Mouse (Mus musculus): ENCODE data around the gene 2510039O18Rik. TPM values are rescaled to one million over a fixed set of nuclear protein-coding genes. Genes with fewer than 3 reads are reported as not detected.

2510039O18Rik gene
- polyA plus RNA-seq, 1 experiment from 2014 or later = 26.3 TPM

DNA sequence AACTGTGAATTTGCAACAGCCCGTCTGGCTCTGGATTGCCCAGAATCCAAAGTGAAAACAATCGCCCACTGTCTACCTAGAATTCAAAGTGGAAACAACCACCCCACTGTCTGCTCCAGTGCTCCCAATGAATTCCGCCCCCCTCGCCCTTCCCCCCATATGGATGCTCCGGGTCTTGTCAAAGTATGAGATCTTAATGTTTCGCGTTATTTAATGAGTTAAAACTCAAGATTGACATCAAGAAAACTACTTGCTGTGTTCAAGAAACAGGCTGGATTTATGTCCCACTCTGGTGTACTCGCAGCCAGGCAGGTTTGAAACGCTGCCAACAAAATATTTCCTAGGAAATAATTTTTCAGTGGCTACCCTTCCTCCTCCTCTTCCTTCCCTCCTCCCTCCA is 584 bp upstream of the 2510039O18Rik start:
- ATAC-seq = no peak
- no peak overlapping the region; the same call in 1 of the 2 replicates for H3K9ac ChIP-seq (ENCODE audit: low read depth, low read length)
- no peak overlapping the region for H3K4me3 ChIP-seq (ENCODE audit: low read depth, low read length)
- peak overlapping the region; percentile 91 for H3K4me2 ChIP-seq (replicated peaks; ENCODE audit: low read depth)
- no peaks in the 10 kb centered on the region for H3K27me3 ChIP-seq (replicated peaks; ENCODE audit: control insufficient read depth, insufficient read depth, low read length)
- TF ChIP-seq CTCF (IDR thresholded peaks at IDR 0.05; ENCODE audit: low read depth) = no peak
- peaks cover 11% of the 10 kb centered on the region for H3K4me1 ChIP-seq (replicated peaks; ENCODE audit: control insufficient read depth, insufficient read depth, low read length)
- H3K36me3 ChIP-seq (ENCODE audit: control insufficient read depth, insufficient read depth) = peaks cover 13% of the 10 kb centered on the region
- H3K27ac ChIP-seq (ENCODE audit: low read depth, low read length) = peak overlapping the region; percentile 15; the same call in 1 of the 2 replicates
- no peaks in the 10 kb centered on the region for H3K9me3 ChIP-seq (ENCODE audit: control insufficient read depth)
- 53% methylated on average over 9 of the region's 9 CpGs for WGBS

DNA sequence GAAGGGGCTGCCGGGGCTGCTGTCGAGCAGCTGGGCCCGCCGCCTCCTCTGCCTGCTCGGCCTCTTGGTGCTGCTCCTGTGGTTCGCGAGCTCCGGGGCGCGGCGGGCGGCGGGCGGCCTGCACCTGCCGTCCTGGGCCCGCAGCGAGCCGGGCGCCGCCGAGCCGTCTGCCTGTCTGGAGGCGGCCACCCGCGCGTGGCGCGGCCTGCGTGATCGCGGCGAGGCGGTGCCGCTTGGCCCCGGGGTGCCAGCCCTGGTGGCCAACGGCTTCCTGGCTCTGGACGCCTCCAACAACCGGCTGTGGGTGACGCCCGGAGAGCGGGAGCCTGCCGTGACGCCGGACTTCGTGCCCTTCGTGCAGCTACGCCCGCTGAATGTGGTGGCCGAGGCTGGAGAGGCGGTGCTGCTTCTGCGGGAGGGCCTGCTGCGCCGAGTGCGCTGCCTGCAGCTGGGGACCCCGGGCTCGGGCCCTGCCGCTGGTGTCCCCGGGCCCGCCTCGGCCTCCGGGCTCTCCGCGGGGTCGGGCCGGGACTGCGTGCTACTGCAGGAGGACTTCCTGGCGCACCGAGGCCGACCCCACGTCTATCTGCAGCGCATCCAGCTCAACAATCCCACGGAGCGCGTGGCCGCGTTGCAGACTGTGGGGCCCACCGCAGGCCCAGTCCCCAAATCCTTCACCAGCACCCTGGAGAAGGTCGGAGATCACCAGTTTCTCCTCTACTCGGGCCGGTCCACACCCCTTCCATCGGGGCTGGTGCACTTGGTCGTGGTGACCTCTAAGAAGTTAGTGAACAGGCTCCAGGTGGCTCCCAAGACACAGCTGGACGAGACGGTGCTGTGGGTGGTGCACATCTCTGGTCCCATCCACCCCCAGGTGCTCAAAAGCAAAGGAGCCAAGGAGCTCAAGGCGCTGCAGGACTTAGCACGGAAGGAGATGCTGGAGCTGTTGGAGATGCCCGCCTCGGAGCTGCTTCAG is 638 bp downstream of the 2510039O18Rik start:
- Histone ChIP-seq H3K27ac (ENCODE audit: low read depth, low read length) (peak overlapping the region; percentile 94), H3K9me3 (ENCODE audit: control insufficient read depth) (no peaks in the 10 kb centered on the region), H3K36me3 (ENCODE audit: control insufficient read depth, insufficient read depth) (peaks cover 24% of the 10 kb centered on the region), H3K4me3 (ENCODE audit: low read depth, low read length) (peak overlapping the region; percentile 93), H3K9ac (ENCODE audit: low read depth, low read length) (peak overlapping the region; percentile 86), H3K4me1 (replicated peaks; ENCODE audit: control insufficient read depth, insufficient read depth, low read length) (peaks cover 11% of the 10 kb centered on the region), H3K4me2 (replicated peaks; ENCODE audit: low read depth) (peak overlapping the region; percentile 91), H3K27me3 (replicated peaks; ENCODE audit: control insufficient read depth, insufficient read depth, low read length) (no peaks in the 10 kb centered on the region)
- peak; percentile 75 for ATAC-seq
- WGBS = 4% methylated on average over 81 of the region's 88 CpGs
- no peak for TF ChIP-seq CTCF (IDR thresholded peaks at IDR 0.05; ENCODE audit: low read depth)

DNA sequence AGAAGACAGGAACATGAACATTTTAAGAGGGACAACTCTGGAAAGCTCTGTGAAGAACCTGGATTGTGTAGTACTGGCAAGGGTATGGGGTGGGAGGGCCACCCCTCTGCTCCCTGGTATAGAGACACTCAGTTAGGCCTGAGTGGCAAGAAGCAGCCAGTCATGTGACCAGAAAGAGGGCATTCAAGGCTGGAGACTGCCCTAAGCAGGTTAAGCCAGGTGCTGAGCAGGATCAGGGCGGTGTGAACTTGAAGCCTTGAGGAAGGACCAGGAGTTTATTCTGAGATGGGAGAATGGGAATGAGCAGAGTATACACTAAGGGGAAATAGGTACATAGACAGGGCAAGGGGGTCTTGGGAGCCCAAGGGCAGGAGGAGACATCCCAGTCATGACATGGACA is 2.3 kb downstream of the 2510039O18Rik start:
- Histone ChIP-seq H3K27ac (ENCODE audit: low read depth, low read length) (no peak overlapping the region), H3K36me3 (ENCODE audit: control insufficient read depth, insufficient read depth) (peaks cover 40% of the 10 kb centered on the region), H3K9me3 (ENCODE audit: control insufficient read depth) (no peaks in the 10 kb centered on the region), H3K27me3 (replicated peaks; ENCODE audit: control insufficient read depth, insufficient read depth, low read length) (no peaks in the 10 kb centered on the region), H3K4me2 (replicated peaks; ENCODE audit: low read depth) (peak overlapping the region; percentile 91), H3K4me3 (ENCODE audit: low read depth, low read length) (no peak overlapping the region), H3K4me1 (replicated peaks; ENCODE audit: control insufficient read depth, insufficient read depth, low read length) (peaks cover 9% of the 10 kb centered on the region; the same call in 1 of the 2 replicates), H3K9ac (ENCODE audit: low read depth, low read length) (no peak overlapping the region)
- no peak for TF ChIP-seq CTCF (IDR thresholded peaks at IDR 0.05; ENCODE audit: low read depth)
- 70% methylated on average over 1 of the region's 1 CpGs for whole genome bisulfite sequencing
- peak; percentile 22; the same call in 1 of the 2 replicates for ATAC-seq

GRCm38 (mm10) chr4:147947511-147947910 is 6.8 kb downstream of the 2510039O18Rik start:
- Histone ChIP-seq H3K27ac (ENCODE audit: low read depth, low read length) (no peak overlapping the region), H3K36me3 (ENCODE audit: control insufficient read depth, insufficient read depth) (peaks cover 40% of the 10 kb centered on the region), H3K4me3 (ENCODE audit: low read depth, low read length) (no peak overlapping the region), H3K9ac (ENCODE audit: low read depth, low read length) (no peak overlapping the region), H3K27me3 (replicated peaks; ENCODE audit: control insufficient read depth, insufficient read depth, low read length) (no peaks in the 10 kb centered on the region), H3K4me2 (replicated peaks; ENCODE audit: low read depth) (no peak overlapping the region), H3K9me3 (ENCODE audit: control insufficient read depth) (no peaks in the 10 kb centered on the region), H3K4me1 (replicated peaks; ENCODE audit: control insufficient read depth, insufficient read depth, low read length) (no peaks in the 10 kb centered on the region; the same call in 1 of the 2 replicates)
- WGBS = 39% methylated on average over 2 of the region's 2 CpGs
- ATAC-seq = no peak
- no peak for TF ChIP-seq CTCF (IDR thresholded peaks at IDR 0.05; ENCODE audit: low read depth)

DNA sequence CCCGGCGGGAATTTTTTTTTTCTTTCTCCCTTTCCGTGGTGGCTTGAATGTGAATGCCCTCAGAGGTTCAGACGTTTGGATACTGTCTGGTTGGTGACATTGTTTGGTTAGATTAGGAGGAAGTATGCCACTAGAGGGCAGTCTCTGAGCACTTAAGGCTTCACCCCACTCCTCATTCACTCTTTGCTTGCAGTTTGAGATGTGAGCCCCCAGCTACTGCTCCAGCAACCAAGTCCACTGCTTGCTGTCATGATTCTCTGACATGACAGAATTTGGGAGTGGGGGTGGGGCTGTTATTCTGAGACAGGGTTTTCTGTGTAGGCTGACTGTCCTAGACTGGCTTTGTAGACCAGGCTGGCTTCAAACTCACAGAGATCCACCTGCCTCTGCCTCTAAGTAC is 12.9 kb downstream of the 2510039O18Rik start:
- Histone ChIP-seq H3K27me3 (replicated peaks; ENCODE audit: control insufficient read depth, insufficient read depth, low read length) (no peaks in the 10 kb centered on the region), H3K9ac (ENCODE audit: low read depth, low read length) (no peak overlapping the region), H3K9me3 (ENCODE audit: control insufficient read depth) (no peaks in the 10 kb centered on the region), H3K4me1 (replicated peaks; ENCODE audit: control insufficient read depth, insufficient read depth, low read length) (no peaks in the 10 kb centered on the region), H3K4me2 (replicated peaks; ENCODE audit: low read depth) (no peak overlapping the region), H3K36me3 (ENCODE audit: control insufficient read depth, insufficient read depth) (no peaks in the 10 kb centered on the region; the same call in 1 of the 2 replicates), H3K4me3 (ENCODE audit: low read depth, low read length) (no peak overlapping the region), H3K27ac (ENCODE audit: low read depth, low read length) (no peak overlapping the region)
- peak; percentile 77 for TF ChIP-seq CTCF (IDR thresholded peaks at IDR 0.05; ENCODE audit: low read depth)
- 9% methylated on average over 4 of the region's 4 CpGs for WGBS
- ATAC-seq = no peak

DNA sequence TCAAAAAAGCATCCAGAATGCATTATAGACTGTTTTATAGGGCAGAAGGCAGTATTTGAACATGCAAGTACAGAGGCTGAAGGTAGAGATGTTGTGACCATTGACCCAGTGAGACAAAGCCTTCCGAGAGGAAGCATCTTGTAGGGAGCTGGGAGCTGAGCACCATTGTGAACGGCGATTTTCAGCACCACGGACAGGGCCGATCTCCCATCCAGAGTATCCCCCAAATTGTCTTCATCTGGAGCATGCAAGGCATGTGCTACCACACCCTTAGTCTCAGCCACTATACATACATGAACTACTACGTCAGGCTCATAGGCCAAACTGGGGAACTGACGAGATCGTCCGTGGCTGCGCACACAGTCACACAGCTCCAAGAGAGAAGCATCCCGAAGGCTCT is 16.4 kb downstream of the 2510039O18Rik start:
- Histone ChIP-seq H3K27me3 (replicated peaks; ENCODE audit: control insufficient read depth, insufficient read depth, low read length) (no peaks in the 10 kb centered on the region), H3K4me2 (replicated peaks; ENCODE audit: low read depth) (no peak overlapping the region), H3K4me1 (replicated peaks; ENCODE audit: control insufficient read depth, insufficient read depth, low read length) (no peaks in the 10 kb centered on the region), H3K36me3 (ENCODE audit: control insufficient read depth, insufficient read depth) (no peaks in the 10 kb centered on the region), H3K9ac (ENCODE audit: low read depth, low read length) (no peak overlapping the region), H3K9me3 (ENCODE audit: control insufficient read depth) (no peaks in the 10 kb centered on the region), H3K27ac (ENCODE audit: low read depth, low read length) (no peak overlapping the region), H3K4me3 (ENCODE audit: low read depth, low read length) (no peak overlapping the region)
- 44% methylated on average over 11 of the region's 11 CpGs for WGBS
- TF ChIP-seq CTCF (IDR thresholded peaks at IDR 0.05; ENCODE audit: low read depth) = no peak
- ATAC-seq = no peak

Measured in intestine, postnatal 0 days (tissue).